Mouse (Mus musculus) liver, embryonic 16.5 days (tissue): Measurements from ENCODE around the gene Polr2a. TPM values are rescaled to one million over a fixed set of nuclear protein-coding genes. Genes with fewer than 3 reads are reported as not detected.

Experiments used
- ATAC-seq: fragments of 200-750 bp; cut with Nextera tagmentation; 2 replicates; pipeline ENCODE4 v1.8.0; 2017; ENCODE audit warnings: low read depth, mild to moderate bottlenecking, moderate number of reproducible peaks, moderate library complexity
- H3K27ac ChIP-seq: fragments of 300-500 bp; sonication (generic); 2 replicates; pipeline ENCODE4 v1.5.1; 2014; ENCODE audit warnings: mild to moderate bottlenecking, low read length
- H3K27me3 ChIP-seq: fragments of 300-500 bp; sonication (generic); 2 replicates; pipeline ENCODE4 v1.6.1; 2014; ENCODE audit warnings: low read depth, low read length, mixed read lengths; ENCODE audit not compliant: control insufficient read depth, insufficient read depth
- H3K36me3 ChIP-seq: fragments of 300-500 bp; sonication (generic); 2 replicates; pipeline ENCODE4 v1.6.1; 2014; ENCODE audit warnings: mild to moderate bottlenecking; ENCODE audit not compliant: control insufficient read depth, insufficient read depth
- H3K4me1 ChIP-seq: fragments of 300-500 bp; sonication (generic); 2 replicates; pipeline ENCODE4 v1.6.1; 2014; ENCODE audit warnings: low read depth, low read length, mixed read lengths; ENCODE audit not compliant: control insufficient read depth
- H3K4me2 ChIP-seq: fragments of 300-500 bp; sonication (generic); 2 replicates; pipeline ENCODE4 v1.6.1; 2014; ENCODE audit warnings: low read depth, low read length, mixed read lengths
- H3K4me3 ChIP-seq: fragments of 300-500 bp; sonication (generic); 2 replicates; pipeline ENCODE4 v1.5.1; 2014; ENCODE audit warnings: low read depth, mild to moderate bottlenecking, low read length
- H3K9ac ChIP-seq: fragments of 300-500 bp; sonication (generic); 2 replicates; pipeline ENCODE4 v1.6.1; 2014; ENCODE audit warnings: low read depth, low read length
- H3K9me3 ChIP-seq: fragments of 300-500 bp; sonication (generic); replicated peaks from 2 replicates; pipeline ENCODE4 v1.6.1; 2016; ENCODE audit warnings: low read length; ENCODE audit not compliant: control insufficient read depth
- WGBS: fragments of 180-500 bp; shearing (Covaris S2); extraction: QIAGEN DNeasy Blood & Tissue Kit; methylation state at CpG from one replicate; pipeline ENCODE4 v1.1.7; 2014; ENCODE audit not compliant: insufficient replicate concordance; 5-methylcytosine and 5-hydroxymethylcytosine counted together
- polyA plus RNA-seq: library from polyadenylated mRNA; unstranded; fragments of >200 nt; fragmentation: Nextera tagmentation; extraction: Ambion mirVana; gene quantifications from 2 replicates; pipeline ENCODE4 v1.2.1, GENCODE M21; 2015

Polr2a gene
- polyA plus RNA-seq, 1 experiment from 2014 or later, result 11.9 TPM

- peaks cover 11% of the 10 kb centered on the region for H3K27me3 ChIP-seq
These were observed 33.0 kb upstream of the Polr2a start for GRCm38 (mm10) chr11:69791420-69791819.

GRCm38 (mm10) chr11:69789431-69789830 lies 31.0 kb upstream of the Polr2a start:
- no peaks in the 10 kb centered on the region for H3K9me3 ChIP-seq
- H3K27me3 ChIP-seq, result peaks cover 5% of the 10 kb centered on the region; the same call in 1 of the 2 replicates
- WGBS, result 52% methylated on average over 5 of the region's 5 CpGs
- no peak overlapping the region for H3K27ac ChIP-seq
- H3K9ac ChIP-seq, result no peak overlapping the region
- ATAC-seq, result no peak; the same call in 1 of the 2 replicates
- no peak overlapping the region for H3K4me2 ChIP-seq
- peaks cover 8% of the 10 kb centered on the region for H3K4me1 ChIP-seq
- H3K4me3 ChIP-seq, result no peak overlapping the region
- no peaks in the 10 kb centered on the region for H3K36me3 ChIP-seq

More at GRCm38 (mm10) chr11:69791420-69791819, 33.0 kb upstream of the Polr2a start:
- 48% methylated on average over 5 of the region's 5 CpGs for WGBS
- Histone ChIP-seq H3K9me3 (no peaks in the 10 kb centered on the region), H3K36me3 (no peaks in the 10 kb centered on the region), H3K4me1 (peaks cover 11% of the 10 kb centered on the region), H3K27ac (no peak overlapping the region), H3K9ac (no peak overlapping the region), H3K4me3 (no peak overlapping the region), H3K4me2 (no peak overlapping the region)
- no peak for ATAC-seq

DNA sequence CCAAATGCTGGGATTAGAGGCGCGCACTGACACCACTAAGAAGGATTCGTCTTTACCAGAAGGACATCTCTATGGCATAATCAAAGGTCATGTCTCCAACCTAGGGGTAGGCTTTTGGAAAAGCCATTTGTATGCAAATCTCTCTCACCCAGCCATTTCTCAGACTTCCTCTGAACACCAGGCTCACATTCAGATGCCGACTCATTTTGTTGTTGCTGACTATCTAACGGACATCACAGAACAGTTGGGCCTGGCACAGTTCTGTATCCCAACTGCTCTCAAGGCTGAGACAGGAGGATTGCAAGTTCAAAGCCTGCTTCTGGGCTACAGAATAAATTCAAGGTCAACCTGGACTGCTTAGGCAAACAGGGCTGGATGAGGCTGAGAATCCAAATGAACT lies 28.9 kb upstream of the Polr2a start:
- Histone ChIP-seq H3K27me3 (peaks cover 1% of the 10 kb centered on the region; the same call in 1 of the 2 replicates), H3K27ac (no peak overlapping the region), H3K4me1 (peaks cover 12% of the 10 kb centered on the region), H3K36me3 (no peaks in the 10 kb centered on the region), H3K4me3 (no peak overlapping the region), H3K9ac (no peak overlapping the region), H3K4me2 (no peak overlapping the region), H3K9me3 (no peaks in the 10 kb centered on the region)
- WGBS, result 64% methylated on average over 5 of the region's 5 CpGs
- ATAC-seq, result no peak

- peaks cover 6% of the 10 kb centered on the region for H3K27me3 ChIP-seq
- H3K9ac ChIP-seq, result peak overlapping the region; percentile 27; the same call in 1 of the 2 replicates
- H3K9me3 ChIP-seq, result no peaks in the 10 kb centered on the region
- ATAC-seq, result peak; percentile 81
- H3K27ac ChIP-seq, result no peak overlapping the region
- no peaks in the 10 kb centered on the region for H3K36me3 ChIP-seq
- H3K4me3 ChIP-seq, result peak overlapping the region; percentile 50
- peak overlapping the region; percentile 68 for H3K4me2 ChIP-seq
- H3K4me1 ChIP-seq, result peaks cover 12% of the 10 kb centered on the region
- WGBS, result 14% methylated on average over 15 of the region's 15 CpGs
These were observed 26.4 kb upstream of the Polr2a start for GRCm38 (mm10) chr11:69784793-69785272.

- Histone ChIP-seq H3K27ac (no peak overlapping the region), H3K9me3 (no peaks in the 10 kb centered on the region), H3K36me3 (no peaks in the 10 kb centered on the region), H3K9ac (no peak overlapping the region), H3K4me1 (peaks cover 12% of the 10 kb centered on the region), H3K27me3 (peaks cover 13% of the 10 kb centered on the region), H3K4me3 (no peak overlapping the region), H3K4me2 (no peak overlapping the region)
- ATAC-seq, result no peak
- WGBS, result 45% methylated on average over 4 of the region's 4 CpGs
These were observed 23.4 kb upstream of the Polr2a start for GRCm38 (mm10) chr11:69781828-69782227.

- H3K9me3 ChIP-seq, result no peaks in the 10 kb centered on the region
- ATAC-seq, result no peak
- no peaks in the 10 kb centered on the region; the same call in 1 of the 2 replicates for H3K4me1 ChIP-seq
- H3K4me3 ChIP-seq, result no peak overlapping the region
- H3K4me2 ChIP-seq, result no peak overlapping the region
- no peak overlapping the region for H3K27ac ChIP-seq
- H3K9ac ChIP-seq, result no peak overlapping the region
- peaks cover 13% of the 10 kb centered on the region for H3K27me3 ChIP-seq
- 61% methylated on average over 7 of the region's 7 CpGs for WGBS
- no peaks in the 10 kb centered on the region for H3K36me3 ChIP-seq
These were observed 20.5 kb upstream of the Polr2a start for GRCm38 (mm10) chr11:69778985-69779384.

- Histone ChIP-seq H3K27ac (no peak overlapping the region), H3K9me3 (no peaks in the 10 kb centered on the region), H3K36me3 (no peaks in the 10 kb centered on the region), H3K27me3 (peaks cover 13% of the 10 kb centered on the region), H3K4me3 (no peak overlapping the region), H3K9ac (no peak overlapping the region), H3K4me2 (no peak overlapping the region), H3K4me1 (no peaks in the 10 kb centered on the region)
- 52% methylated on average over 23 of the region's 23 CpGs for WGBS
- ATAC-seq, result no peak
These were observed 20.0 kb upstream of the Polr2a start for GRCm38 (mm10) chr11:69778258-69778982.

DNA sequence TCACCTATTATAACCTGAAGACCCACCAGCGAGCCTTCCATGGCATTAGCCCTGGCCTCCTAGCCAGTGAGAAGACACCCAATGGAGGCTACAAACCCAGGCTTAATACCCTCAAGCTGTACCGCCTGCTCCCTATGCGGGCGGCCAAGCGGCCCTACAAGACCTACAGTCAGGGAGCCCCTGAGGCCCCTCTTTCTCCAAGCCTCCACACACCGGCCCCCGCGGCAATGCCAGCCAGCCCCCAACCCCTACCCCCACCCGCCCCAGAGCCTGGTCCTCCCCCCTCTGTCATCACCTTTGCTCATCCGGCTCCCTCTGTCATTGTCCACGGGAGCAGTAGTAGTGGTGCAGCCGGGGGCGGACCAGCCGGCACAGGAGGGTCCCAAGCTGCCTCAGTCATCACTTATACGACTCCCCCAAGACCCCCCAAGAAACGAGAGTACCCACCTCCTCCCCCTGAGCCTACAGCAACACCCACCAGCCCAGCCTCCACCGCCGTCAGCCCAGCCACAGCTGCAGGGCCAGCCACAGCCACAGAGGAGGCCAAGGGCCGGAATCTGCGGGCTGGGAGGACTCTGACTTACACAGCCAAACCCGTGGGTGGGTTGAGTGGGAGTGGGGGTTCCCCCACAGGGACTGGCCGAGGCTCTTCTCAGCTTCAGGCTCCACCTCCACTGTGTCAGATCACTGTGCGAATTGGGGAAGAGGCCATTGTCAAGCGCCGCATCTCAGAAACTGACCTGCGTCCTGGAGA lies 19.2 kb upstream of the Polr2a start:
- H3K9me3 ChIP-seq, result no peaks in the 10 kb centered on the region
- H3K4me1 ChIP-seq, result no peaks in the 10 kb centered on the region
- 51% methylated on average over 26 of the region's 26 CpGs for whole genome bisulfite sequencing
- H3K9ac ChIP-seq, result no peak overlapping the region
- peaks cover 13% of the 10 kb centered on the region for H3K27me3 ChIP-seq
- no peak overlapping the region for H3K4me3 ChIP-seq
- no peaks in the 10 kb centered on the region for H3K36me3 ChIP-seq
- no peak overlapping the region for H3K4me2 ChIP-seq
- ATAC-seq, result no peak
- H3K27ac ChIP-seq, result no peak overlapping the region

- no peak overlapping the region for H3K9ac ChIP-seq
- H3K9me3 ChIP-seq, result no peaks in the 10 kb centered on the region
- H3K4me1 ChIP-seq, result no peaks in the 10 kb centered on the region
- H3K27me3 ChIP-seq, result peaks cover 10% of the 10 kb centered on the region
- no peak overlapping the region for H3K27ac ChIP-seq
- 75% methylated on average over 19 of the region's 20 CpGs for WGBS
- H3K36me3 ChIP-seq, result no peaks in the 10 kb centered on the region
- no peak for ATAC-seq
- no peak overlapping the region for H3K4me3 ChIP-seq
- H3K4me2 ChIP-seq, result no peak overlapping the region
These were observed 18.1 kb upstream of the Polr2a start for GRCm38 (mm10) chr11:69776488-69776887.
